Mouse (Mus musculus) erythroblast, embryonic 14.5 days (primary cell): ENCODE measurements around the gene Atxn3.

Source experiments
- GATA1 ChIP-seq: IDR thresholded peaks from 2 replicates; pipeline ENCODE4 v1.6.1; 2012; ENCODE audit warnings: low read length, inconsistent platforms, mixed read lengths
- TAL1 ChIP-seq: IDR thresholded peaks from 3 replicates; pipeline ENCODE4 v1.6.1; 2012; ENCODE audit warnings: low read length, inconsistent platforms, mixed read lengths

DNA sequence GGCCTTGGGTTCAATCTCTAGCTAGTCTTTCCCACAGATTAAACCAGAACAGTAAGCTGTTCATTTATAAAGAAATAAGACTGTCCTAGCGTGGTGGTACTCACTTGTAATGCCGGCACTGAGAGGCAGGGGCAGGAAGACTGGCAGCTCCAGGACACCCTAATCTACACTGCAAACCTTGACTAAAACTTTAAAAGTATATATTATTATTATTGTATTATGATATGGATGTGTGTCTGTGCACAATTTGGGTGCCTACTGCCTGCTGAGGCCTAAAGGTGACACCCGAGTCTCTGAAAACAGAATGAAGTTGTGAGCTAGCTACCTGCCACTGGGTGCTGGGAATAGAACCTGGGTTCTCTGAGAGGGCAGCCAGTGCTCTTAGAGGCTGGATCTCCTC lies 46.7 kb downstream of the Atxn3 start:
- TF ChIP-seq GATA1 (no peak), TAL1 (no peak)
